Mouse (Mus musculus): Measurements from ENCODE around the gene Dbx1. TPM values are rescaled to one million over a fixed set of nuclear protein-coding genes. Genes with fewer than 3 reads are reported as not detected.

Gene Dbx1
- polyA plus RNA-seq, 1 experiment from 2014 or later = not detected

DNA sequence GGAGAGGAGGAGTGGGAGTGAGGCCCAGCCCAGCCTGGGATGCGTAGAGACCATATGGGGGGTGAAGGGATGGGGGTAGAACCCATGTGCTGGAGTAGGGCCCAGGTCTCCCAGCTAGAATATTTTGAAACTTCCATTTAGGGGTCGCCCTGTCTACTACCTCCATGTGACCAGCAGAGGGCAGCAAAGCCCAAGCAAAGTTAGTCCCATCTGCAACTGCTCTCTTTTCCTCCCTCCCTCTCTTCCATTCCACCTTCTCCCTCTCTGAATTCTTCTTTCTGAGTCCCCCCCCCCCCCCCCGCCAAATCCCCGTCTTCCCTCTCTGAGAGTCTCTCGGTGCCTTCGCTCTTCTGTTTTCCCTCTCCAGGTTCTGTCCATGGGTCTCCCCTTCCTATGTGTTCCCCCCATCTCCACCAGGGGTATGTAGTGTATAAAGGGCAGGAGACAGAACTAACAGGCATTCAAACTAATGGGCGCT, 20.4 kb downstream of the Dbx1 start:
- no peaks in the 10 kb centered on the region for H3K36me3 ChIP-seq (replicated peaks; ENCODE audit: insufficient read depth, low read length)
- no peak overlapping the region for H3K4me3 ChIP-seq (ENCODE audit: low read depth, low read length)
- no peak overlapping the region for H3K4me2 ChIP-seq (ENCODE audit: low read depth, low read length)
- H3K27me3 ChIP-seq (ENCODE audit: insufficient read depth, low read length) = no peaks in the 10 kb centered on the region
- H3K9me3 ChIP-seq (ENCODE audit: low read length) = no peaks in the 10 kb centered on the region
- H3K9ac ChIP-seq (replicated peaks) = no peak overlapping the region
- ATAC-seq (peak; percentile 53; the same call in 1 of the 2 replicates), DNase-seq (peak; percentile 77)
- TF ChIP-seq CTCF (IDR thresholded peaks at IDR 0.05; ENCODE audit: low read depth) (peak; percentile 81), EP300 (IDR thresholded peaks at IDR 0.05; ENCODE audit: low read depth) (no peak)
- WGBS (ENCODE audit: insufficient replicate concordance) = 6% methylated on average over 6 of the region's 7 CpGs
- no peaks in the 10 kb centered on the region for H3K4me1 ChIP-seq (ENCODE audit: insufficient read depth)
- H3K27ac ChIP-seq (ENCODE audit: low read depth) = no peak overlapping the region

DNA sequence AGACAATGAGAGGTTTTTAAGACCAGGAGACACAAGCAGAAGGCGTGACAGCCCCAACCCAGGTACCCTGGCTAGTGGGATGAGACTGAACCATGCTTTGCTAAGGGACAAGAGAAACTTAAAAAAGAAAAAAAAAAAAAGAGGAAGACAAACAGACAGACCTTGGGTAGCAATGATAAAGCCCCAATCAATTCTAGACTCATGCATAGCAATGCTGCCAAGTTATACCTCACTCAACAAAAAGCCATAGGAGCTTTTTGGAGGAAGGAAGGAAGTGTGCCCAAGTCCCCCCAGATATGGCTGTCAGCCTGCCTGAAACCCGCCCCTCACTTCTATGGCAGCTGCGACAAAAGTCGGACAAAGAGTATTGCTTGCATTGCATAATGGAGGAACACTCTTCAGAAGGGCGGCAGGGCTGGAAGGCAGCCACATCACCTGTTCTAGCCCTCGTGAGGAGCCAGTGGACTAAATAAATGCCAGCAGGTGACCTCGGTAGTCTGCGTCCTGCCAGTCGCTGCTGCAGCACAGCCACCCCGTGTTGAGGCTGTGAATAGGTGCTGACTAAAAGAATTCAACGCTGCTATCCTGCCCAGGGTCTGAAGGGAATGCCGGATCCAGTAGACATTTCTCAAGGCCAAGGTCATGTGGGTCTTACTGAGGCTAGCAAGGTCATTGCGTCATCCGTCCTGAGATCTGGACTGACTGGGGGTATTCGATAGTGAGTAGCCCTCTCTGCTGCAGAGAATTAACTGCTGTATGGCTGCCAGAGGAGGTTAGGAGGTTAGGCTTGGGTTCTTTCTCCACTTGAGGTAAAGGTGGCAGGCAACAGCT, 31.5 kb downstream of the Dbx1 start:
- Histone ChIP-seq H3K9ac (replicated peaks) (no peak overlapping the region), H3K27ac (ENCODE audit: low read depth) (no peak overlapping the region), H3K27me3 (ENCODE audit: insufficient read depth, low read length) (no peaks in the 10 kb centered on the region), H3K4me2 (ENCODE audit: low read depth, low read length) (no peak overlapping the region), H3K4me3 (ENCODE audit: low read depth, low read length) (no peak overlapping the region), H3K4me1 (ENCODE audit: insufficient read depth) (no peaks in the 10 kb centered on the region), H3K9me3 (ENCODE audit: low read length) (no peaks in the 10 kb centered on the region), H3K36me3 (replicated peaks; ENCODE audit: insufficient read depth, low read length) (peaks cover 20% of the 10 kb centered on the region)
- ATAC-seq (no peak), DNase-seq (no peak)
- WGBS (ENCODE audit: insufficient replicate concordance) = 63% methylated on average over 15 of the region's 15 CpGs
- TF ChIP-seq EP300 (IDR thresholded peaks at IDR 0.05; ENCODE audit: low read depth) (no peak), CTCF (IDR thresholded peaks at IDR 0.05; ENCODE audit: low read depth) (no peak)

DNA sequence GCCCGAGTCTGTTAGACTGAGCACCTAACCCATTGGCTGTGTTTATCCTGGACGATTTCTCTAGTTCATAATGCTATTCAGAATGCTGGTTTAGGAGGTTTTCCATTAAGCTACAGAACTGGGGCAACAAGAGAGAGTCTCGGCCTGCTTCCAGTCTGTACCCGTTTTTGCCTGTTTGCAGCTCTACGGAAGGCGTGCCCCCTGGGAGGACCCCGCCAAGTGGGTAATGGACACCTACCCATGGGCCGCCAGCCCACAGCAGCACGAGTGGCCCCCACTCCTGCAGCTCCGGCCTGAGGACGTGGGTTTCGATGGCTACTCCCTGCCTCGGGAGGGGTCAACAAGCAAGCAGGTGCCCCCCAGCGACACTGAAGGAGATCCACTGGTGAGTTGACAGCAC, 32.4 kb downstream of the Dbx1 start:
- ATAC-seq = no peak
- no peak overlapping the region for H3K4me3 ChIP-seq (ENCODE audit: low read depth, low read length)
- WGBS (ENCODE audit: insufficient replicate concordance) = 87% methylated on average over 14 of the region's 14 CpGs
- DNase-seq = no peak
- H3K27ac ChIP-seq (ENCODE audit: low read depth) = no peak overlapping the region
- H3K9me3 ChIP-seq (ENCODE audit: low read length) = no peaks in the 10 kb centered on the region
- H3K36me3 ChIP-seq (replicated peaks; ENCODE audit: insufficient read depth, low read length) = peaks cover 26% of the 10 kb centered on the region
- H3K4me1 ChIP-seq (ENCODE audit: insufficient read depth) = no peaks in the 10 kb centered on the region
- H3K27me3 ChIP-seq (ENCODE audit: insufficient read depth, low read length) = no peaks in the 10 kb centered on the region
- TF ChIP-seq CTCF (IDR thresholded peaks at IDR 0.05; ENCODE audit: low read depth) (no peak), EP300 (IDR thresholded peaks at IDR 0.05; ENCODE audit: low read depth) (no peak)
- no peak overlapping the region for H3K9ac ChIP-seq (replicated peaks)
- no peak overlapping the region for H3K4me2 ChIP-seq (ENCODE audit: low read depth, low read length)

DNA sequence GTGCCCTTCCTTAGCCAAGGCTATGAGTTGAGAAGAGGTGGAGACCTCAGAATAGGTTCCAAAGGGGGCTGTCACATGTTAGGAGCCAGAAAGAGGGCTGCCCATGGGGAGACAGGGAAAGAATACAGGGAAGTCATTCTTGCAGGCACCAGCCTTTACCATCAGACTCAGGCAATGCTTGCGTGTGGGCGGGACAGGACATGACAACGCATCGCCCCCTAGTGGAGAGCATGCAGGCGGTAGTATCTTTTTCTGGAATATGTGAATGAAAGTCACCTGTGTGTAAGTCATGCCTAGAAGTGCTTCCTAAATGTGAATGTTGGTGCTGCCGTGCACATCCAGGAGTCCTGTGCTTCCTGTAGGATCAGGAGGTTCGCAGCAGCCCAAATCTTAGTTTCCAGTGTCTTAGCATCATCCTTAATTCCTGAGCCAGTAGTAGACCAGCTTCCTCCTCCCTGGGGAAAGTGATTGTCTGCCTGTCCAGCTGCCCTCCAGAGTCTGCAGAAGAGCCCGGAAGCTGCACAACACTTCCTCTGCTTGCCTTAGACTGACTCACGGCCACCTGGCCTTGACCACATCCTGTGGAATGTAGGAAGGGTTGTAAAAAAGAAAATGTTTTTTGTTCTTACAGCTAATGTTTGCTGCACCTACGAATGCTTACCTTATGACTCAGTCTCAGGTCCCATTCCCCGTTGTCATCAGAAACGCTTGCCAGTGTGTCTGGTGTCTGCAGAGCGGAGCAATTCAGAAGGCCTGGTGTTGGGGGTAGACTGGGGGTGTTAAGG, 35.3 kb downstream of the Dbx1 start:
- peak; percentile 65 for ATAC-seq
- Histone ChIP-seq H3K27ac (ENCODE audit: low read depth) (peak overlapping the region; percentile 53), H3K4me2 (ENCODE audit: low read depth, low read length) (no peak overlapping the region), H3K36me3 (replicated peaks; ENCODE audit: insufficient read depth, low read length) (peaks cover 30% of the 10 kb centered on the region), H3K9ac (replicated peaks) (no peak overlapping the region), H3K27me3 (ENCODE audit: insufficient read depth, low read length) (no peaks in the 10 kb centered on the region), H3K9me3 (ENCODE audit: low read length) (no peaks in the 10 kb centered on the region), H3K4me1 (ENCODE audit: insufficient read depth) (no peaks in the 10 kb centered on the region), H3K4me3 (ENCODE audit: low read depth, low read length) (no peak overlapping the region)
- peak; percentile 72 for DNase-seq
- 20% methylated on average over 13 of the region's 13 CpGs for WGBS (ENCODE audit: insufficient replicate concordance)
- peak; percentile 86 for TF ChIP-seq CTCF (IDR thresholded peaks at IDR 0.05; ENCODE audit: low read depth)
- TF ChIP-seq EP300 (IDR thresholded peaks at IDR 0.05; ENCODE audit: low read depth) = no peak

DNA sequence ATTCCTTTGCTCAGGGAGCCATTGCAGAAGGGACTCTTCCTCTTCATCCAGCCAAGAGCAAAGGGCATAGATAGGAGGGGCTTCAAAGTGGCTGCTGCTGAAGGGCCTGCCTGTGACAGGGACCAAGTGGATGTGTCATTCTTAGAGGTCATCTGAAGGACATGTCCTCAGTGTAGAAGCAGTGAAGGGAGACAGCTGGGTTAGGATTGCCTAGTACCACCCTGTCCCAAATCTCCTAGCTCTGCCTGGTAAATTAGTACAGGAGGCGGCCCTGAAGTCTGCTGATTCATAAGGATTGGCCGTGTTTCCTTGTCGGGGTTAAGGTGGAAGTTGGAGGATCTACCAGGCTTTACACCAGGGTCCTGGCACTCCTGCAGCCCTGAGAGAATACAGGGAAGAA, 36.7 kb downstream of the Dbx1 start:
- no peak overlapping the region for H3K9ac ChIP-seq (replicated peaks)
- no peak for DNase-seq
- no peak for ATAC-seq
- TF ChIP-seq EP300 (IDR thresholded peaks at IDR 0.05; ENCODE audit: low read depth) (no peak), CTCF (IDR thresholded peaks at IDR 0.05; ENCODE audit: low read depth) (no peak)
- no peak overlapping the region for H3K4me2 ChIP-seq (ENCODE audit: low read depth, low read length)
- H3K4me3 ChIP-seq (ENCODE audit: low read depth, low read length) = no peak overlapping the region
- peaks cover 30% of the 10 kb centered on the region for H3K36me3 ChIP-seq (replicated peaks; ENCODE audit: insufficient read depth, low read length)
- no peaks in the 10 kb centered on the region for H3K27me3 ChIP-seq (ENCODE audit: insufficient read depth, low read length)
- no peak overlapping the region for H3K27ac ChIP-seq (ENCODE audit: low read depth)
- no peaks in the 10 kb centered on the region for H3K4me1 ChIP-seq (ENCODE audit: insufficient read depth)
- WGBS (ENCODE audit: insufficient replicate concordance) = 57% methylated on average over 3 of the region's 3 CpGs
- no peaks in the 10 kb centered on the region for H3K9me3 ChIP-seq (ENCODE audit: low read length)

DNA sequence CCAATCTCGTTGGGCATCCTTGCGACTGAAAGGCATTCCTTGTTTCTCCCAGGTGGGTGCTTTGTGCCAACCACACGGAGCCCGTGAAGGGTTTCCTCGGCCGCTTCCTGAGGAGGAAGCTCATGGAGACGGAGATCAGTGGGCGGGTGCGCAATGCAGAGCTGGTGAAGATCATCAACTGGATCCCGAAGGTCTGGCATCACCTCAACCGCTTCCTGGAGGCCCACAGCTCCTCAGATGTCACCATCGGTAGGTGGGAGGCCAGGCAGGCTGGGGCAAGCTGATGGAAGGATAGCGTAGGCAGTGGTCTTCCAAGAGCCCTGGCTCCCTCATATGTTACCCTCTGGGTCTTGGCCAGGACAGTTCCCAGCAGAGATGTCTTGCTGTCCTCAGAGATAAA, 38.4 kb downstream of the Dbx1 start:
- ATAC-seq (no peak), DNase-seq (no peak)
- no peaks in the 10 kb centered on the region for H3K27me3 ChIP-seq (ENCODE audit: insufficient read depth, low read length)
- no peak overlapping the region for H3K27ac ChIP-seq (ENCODE audit: low read depth)
- no peaks in the 10 kb centered on the region for H3K4me1 ChIP-seq (ENCODE audit: insufficient read depth)
- WGBS (ENCODE audit: insufficient replicate concordance) = 84% methylated on average over 13 of the region's 13 CpGs
- H3K36me3 ChIP-seq (replicated peaks; ENCODE audit: insufficient read depth, low read length) = peaks cover 35% of the 10 kb centered on the region
- no peak overlapping the region for H3K4me2 ChIP-seq (ENCODE audit: low read depth, low read length)
- no peaks in the 10 kb centered on the region for H3K9me3 ChIP-seq (ENCODE audit: low read length)
- H3K4me3 ChIP-seq (ENCODE audit: low read depth, low read length) = no peak overlapping the region
- TF ChIP-seq CTCF (IDR thresholded peaks at IDR 0.05; ENCODE audit: low read depth) (no peak), EP300 (IDR thresholded peaks at IDR 0.05; ENCODE audit: low read depth) (no peak)
- H3K9ac ChIP-seq (replicated peaks) = no peak overlapping the region

All from liver, postnatal 0 days (tissue).